Mouse (Mus musculus) monocyte, adult 5-6 weeks (primary cell): Measurements from ENCODE around the gene Ssu2. TPM values are rescaled to one million over a fixed set of nuclear protein-coding genes. Genes with fewer than 3 reads are reported as not detected.

Experiments used
- ATAC-seq: fragments of 153-309, 156-312 bp; replicated peaks from 2 replicates; pipeline ENCODE4 v1.8.0; 2017; ENCODE audit warnings: mild to moderate bottlenecking; ENCODE audit not compliant: low TSS enrichment, insufficient number of reproducible peaks, severe bottlenecking, poor library complexity, low FRiP score
- total RNA-seq: library from RNA; stranded (forward); fragments of 200-1000, 200-491, 200-594 nt; gene quantifications from 3 replicates; pipeline ENCODE4 v1.2.3, GENCODE M21; 2017

The Ssu2 gene
- total RNA-seq, 1 experiment from 2014 or later, result not detected

DNA sequence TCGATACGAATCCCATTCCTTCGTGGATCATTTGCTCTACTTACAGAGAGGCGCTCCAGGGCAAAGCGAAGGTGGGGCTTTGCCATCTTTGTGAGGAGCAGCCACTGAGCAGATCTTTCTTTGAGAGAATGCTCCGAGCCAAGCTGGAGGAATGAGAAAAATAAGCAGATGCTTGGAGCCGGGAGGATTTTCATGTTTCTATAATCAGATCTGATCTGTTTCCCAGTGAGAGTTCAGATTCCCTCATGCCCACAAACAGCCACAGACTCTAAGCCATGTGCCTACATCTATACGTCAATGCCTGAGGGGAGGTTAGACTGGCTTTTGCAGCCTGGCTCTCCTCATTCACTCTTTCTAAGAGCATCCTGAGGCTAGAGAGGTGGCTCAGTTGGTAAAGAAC is 27.1 kb downstream of the Ssu2 start:
- no peak for ATAC-seq

DNA sequence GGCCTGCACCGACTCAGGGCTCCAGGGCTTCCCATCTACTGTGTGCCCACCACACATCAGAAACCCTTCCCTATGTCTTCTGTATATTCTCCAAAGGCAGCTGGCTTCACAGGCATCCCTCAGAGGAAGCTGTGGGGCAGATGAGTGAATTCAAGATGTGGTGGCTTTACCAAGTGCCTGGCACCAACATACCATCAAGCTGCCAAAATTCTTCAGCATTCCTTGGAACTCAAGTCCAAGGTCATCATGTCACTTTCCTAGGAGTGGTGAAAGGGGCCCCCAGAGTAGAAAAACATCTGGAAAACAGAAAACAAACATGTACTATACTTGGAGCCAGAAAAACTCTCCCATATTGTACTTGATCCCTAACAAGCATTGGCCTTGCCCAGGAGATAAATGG is 28.5 kb downstream of the Ssu2 start:
- ATAC-seq, result no peak

GRCm38 (mm10) chr6:112350452-112350851 is 37.4 kb downstream of the Ssu2 start:
- no peak for ATAC-seq

DNA sequence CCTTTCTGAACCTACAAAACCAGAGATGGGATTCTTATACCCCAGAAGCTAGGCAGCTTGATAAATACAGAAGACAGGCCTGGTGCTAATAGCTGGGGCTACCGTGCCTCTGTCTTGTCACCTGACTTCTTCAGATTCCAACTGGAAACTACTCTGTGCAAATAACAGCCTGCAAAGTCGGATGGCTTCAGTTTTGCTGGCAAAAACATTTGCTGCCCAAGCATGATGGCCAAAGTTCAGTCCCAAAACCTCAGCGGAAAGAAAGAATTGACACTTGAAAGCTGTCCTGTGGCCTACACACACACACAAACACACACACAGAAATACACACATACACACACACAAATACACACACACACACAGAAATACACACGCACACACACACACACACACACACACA is 48.8 kb downstream of the Ssu2 start:
- ATAC-seq, result no peak

GRCm38 (mm10) chr6:112337667-112338066 is 50.2 kb downstream of the Ssu2 start:
- no peak for ATAC-seq

- ATAC-seq, result no peak
Observed at GRCm38 (mm10) chr6:112333930-112334329, 53.9 kb downstream of the Ssu2 start.

DNA sequence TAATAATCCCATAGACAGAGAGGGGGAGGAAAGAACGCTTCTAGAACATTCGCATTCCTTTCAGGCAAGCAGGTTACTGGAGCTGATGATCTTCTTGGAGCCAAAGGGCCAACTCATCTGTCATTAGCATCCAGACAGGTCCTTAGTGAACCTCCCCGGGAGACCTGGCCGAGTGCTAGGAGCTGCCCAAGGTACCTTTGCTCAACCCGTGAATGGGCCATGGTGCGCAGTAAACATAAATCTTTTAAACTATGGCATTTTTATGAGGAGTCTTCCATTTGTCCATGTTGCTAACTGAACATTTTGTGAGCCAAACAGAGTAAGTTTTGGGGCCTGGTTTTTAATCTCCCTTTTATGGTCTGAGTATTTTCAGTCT is 56.6 kb downstream of the Ssu2 start:
- ATAC-seq, result no peak

GRCm38 (mm10) chr6:112330520-112331222 is 57.2 kb downstream of the Ssu2 start:
- ATAC-seq, result no peak

DNA sequence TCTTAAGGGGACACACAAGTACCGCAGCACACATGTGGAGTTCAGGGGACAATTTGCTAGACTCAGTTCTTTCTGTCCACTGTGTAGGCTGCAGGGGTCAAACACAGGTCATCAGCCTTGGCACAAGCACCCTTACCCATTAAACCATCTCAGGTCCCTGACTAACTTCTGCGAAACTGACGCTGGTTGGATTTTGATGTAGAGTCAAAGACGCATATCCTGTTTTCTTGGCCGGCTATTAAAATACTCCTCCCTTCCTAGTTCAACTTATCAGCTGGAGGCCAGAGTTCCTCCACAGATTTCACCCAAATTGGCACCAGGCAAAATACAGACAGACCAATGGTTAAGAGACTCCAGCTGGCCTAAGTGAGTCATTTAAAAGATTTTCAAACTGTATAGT is 60.0 kb downstream of the Ssu2 start:
- ATAC-seq, result no peak

DNA sequence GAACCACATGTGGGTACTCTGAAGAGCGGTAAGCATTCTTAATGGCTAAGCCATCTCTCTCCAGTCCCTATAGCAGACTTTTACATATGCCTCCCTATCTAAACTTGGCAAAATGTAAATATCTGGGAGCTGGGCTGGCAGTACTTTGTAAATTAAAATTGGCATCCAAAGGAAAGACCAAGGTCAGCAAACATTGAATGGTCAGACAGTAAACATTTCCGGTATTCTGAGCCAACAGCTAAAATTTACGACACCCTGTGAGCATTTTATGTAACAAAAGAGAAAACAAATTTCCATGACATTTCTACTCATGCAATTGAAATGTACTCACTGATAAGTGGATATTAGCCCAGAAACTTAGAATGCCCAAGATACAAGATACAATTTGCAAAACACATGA is 62.6 kb downstream of the Ssu2 start:
- no peak for ATAC-seq

- no peak for ATAC-seq
Observed at GRCm38 (mm10) chr6:112322916-112323315, 64.9 kb downstream of the Ssu2 start.

DNA sequence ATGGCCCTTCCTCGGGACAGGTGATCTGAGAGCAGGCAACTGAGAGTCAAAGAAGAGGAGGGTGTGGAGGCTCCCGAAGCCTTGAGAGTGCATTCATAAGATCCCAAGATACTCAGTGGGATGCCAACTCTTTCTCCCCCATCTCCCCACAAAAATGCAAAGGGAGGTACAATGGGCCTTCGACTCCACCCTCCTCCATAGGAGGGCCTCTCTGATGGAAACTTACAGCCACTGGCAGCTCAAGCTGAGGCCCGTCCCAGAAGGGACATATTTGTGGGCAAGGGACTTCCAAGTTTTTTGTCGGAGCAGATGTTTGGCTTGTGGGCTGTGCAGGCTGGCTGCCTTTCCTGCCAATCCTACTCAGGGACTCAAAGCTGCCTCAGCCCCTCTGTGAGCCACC is 67.1 kb downstream of the Ssu2 start:
- no peak for ATAC-seq

GRCm38 (mm10) chr6:112319449-112319848 is 68.4 kb downstream of the Ssu2 start:
- ATAC-seq, result no peak

DNA sequence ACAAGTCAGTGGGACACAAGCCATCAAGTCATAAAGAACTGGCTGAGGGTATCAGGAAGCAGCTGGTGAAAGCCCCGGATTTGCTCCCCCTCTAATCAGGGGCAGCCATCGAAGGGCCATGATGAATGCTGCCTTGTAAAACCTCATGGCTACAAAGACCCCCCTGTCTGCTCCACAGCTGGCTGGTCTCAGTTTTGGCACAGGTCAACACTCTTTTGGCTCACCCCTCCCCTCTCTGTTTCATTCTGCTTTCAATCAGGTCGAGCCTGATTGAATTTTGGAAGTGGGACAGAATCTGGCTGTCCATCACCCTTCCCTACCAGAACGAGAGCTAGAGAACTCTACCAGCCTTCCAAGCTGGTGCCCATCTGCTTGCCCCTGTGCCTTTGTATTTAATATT is 76.4 kb downstream of the Ssu2 start:
- ATAC-seq, result no peak

DNA sequence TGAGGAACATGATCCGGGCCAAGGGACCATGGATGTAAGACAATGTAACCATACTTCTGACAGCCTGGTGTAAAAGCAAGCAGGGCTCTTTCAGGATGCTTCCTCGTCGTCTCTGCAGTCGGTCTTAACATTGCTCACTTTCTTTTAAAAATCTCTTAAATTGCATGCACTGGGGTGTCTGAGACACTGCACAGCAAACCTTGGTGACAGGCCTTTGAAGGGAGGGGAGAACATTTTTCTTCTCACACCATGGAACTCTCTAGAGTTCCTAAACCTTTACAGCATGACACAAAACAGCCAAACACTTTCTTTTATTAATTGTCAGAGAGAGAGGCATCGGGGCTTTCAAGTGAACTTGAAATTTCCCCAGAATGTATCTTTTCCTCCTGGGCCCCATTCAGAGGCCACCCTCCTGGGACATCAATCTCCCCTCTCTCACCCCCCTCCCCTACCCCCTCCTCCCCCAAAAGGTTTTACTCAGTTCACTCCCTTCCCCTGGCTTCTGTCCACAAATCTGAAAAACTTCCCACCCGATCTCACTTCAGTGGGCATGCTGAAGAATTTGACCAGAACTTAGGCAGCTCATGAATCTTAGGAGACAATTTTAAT is 78.4 kb downstream of the Ssu2 start:
- no peak for ATAC-seq

Other genes starting within 250 kb of the Ssu2 start
- not detected in 3 replicates for gene Lmcd1, start 114.3 kb downstream of the Ssu2 start, total RNA-seq
- gene Cav3, start 71.5 kb upstream of the Ssu2 start, total RNA-seq, result not detected in 3 replicates
- not detected in 3 replicates for gene Oxtr, start 101.9 kb upstream of the Ssu2 start, total RNA-seq